Mouse (Mus musculus): ENCODE data around the gene Mef2c.

The Mef2c gene

DNA sequence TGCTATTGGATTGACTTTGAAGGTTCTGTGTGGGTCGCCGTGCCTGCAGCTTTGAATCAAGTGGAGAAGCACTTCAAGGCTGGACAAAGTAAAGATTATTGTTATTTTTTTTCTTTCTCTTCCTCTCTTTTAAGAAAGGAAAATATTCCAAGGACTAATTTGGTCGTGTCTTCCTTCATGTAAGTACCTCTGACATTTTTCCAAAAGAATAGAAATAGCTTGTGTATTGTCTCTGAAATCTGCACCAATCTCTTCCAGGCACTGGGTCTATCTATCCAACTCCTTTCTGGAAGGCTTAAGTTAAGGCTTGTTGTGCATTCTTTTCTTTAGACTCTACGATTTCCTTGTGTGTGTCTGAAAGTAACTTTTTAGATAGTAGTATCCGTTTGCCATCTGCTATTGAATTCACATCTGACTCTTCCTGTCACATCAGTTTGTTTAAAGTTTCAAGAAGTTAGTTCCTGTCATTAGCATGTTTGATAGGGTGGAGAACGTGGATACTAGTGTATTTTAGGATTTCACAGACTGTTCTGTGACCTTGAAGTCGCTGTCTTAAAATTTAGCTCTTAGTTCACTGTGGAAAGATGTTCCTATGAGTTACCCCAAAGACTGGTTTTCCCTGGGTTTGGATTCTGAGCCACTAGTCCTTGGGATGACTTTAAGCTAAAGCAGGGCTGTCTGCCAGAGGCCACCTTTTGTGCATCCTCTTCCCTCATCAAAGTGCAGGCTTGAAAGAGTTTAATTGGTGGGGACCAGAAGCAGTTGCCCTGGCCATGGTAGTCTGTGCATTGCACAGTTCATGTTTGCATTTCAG lies 21.3 kb downstream of the Mef2c start:
- DNase-seq (ENCODE audit: low spot score): no peak

DNA sequence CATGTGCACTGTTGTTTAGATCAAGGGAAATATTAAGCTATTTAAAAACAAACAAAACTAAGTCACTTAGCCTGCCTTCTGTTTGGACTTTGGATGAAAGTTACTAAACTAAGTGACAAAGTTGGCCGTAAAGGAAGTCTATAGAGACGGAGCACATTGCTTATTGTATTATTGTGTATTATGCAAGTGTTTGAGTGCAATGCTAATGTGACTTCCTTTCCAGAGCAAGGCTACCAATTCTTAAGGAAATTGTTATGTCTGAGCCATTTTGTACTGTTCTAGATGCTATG lies 21.8 kb downstream of the Mef2c start:
- DNase-seq (ENCODE audit: low spot score): no peak

DNA sequence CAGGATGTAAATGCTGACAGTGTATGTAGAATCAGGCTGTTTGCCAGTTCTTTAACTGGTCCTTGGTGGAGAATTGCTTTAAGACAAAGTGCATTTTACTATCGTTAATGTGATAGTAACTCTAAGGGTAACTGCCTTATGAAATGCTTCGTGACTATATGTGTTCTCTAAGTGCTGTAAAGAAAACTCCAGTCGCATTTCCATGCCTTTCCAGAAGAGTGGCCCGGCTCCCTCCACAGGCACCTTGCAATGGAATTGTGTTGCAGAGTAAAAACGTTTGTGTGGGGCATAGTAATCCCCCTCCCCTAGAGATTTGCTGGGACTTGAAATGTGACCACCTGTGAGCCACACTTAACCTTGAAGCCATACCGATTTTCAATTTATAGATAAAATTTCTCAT lies 22.2 kb downstream of the Mef2c start:
- DNase-seq (ENCODE audit: low spot score): no peak

DNA sequence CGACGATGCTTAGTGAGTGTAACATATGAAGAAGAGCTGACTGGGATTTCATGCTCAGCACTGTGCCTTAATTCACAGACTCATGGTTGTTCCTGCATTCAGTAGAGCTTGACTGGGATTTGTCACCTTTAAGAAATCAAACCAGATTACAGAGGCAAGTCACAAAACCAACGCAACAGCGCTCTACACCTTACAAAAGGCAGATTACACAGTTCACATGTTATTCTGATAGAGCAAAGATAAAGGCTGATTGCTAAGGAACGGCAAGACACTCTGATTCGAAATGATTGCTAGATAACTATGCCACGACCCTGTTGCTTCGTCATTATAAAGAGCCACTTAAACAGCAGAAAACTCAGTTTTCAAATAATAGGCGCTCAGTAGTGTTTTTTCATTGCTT lies 24.1 kb downstream of the Mef2c start:
- no peak for DNase-seq (ENCODE audit: low spot score)

DNA sequence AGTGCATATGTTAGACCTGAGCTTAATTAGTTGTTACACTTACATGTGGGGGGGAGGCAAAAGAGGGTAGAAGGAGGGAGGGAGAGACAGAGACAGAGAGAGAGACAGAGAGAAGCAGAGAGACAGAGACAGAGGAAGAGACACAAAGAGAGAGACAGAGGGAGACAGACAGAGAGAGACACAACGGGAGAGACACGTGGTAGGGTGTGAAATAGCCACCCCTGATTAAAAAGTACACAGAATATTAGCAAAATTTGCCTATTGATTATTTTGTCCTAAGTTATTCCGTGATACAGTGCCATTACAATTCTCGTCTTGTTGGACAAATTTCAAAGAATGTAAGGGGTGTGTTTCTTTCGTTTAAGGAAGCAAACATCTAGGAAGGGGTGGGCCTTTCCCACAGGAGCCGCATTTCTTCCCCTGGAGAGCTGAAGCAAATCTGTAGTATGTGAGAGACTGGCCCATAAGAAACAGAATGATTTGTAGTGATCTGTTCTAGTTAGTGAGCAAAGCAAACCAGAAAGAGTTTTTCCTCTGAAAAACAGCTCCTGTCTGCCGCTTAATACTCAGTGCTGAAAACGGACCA lies 26.0 kb downstream of the Mef2c start:
- DNase-seq (ENCODE audit: low spot score): no peak

DNA sequence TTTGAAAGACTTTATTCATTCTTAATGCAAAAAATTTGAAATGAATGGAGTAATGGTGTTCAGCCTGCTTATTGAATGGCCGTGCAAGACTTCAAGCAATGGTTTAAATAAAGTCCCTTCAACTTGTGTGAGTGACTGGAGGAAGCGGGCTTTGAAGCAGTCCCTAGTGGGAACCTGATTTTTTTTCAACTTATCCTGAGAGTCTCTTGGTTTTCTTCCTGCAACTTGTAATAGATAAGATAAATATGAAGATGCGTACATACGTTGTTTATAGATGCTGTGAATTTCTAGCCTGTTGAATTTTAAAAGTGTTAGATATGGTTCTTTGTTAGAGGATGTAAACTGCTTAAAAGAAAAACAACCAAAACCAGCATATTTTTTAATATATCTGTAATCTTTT lies 27.1 kb downstream of the Mef2c start:
- no peak for DNase-seq (ENCODE audit: low spot score)

DNA sequence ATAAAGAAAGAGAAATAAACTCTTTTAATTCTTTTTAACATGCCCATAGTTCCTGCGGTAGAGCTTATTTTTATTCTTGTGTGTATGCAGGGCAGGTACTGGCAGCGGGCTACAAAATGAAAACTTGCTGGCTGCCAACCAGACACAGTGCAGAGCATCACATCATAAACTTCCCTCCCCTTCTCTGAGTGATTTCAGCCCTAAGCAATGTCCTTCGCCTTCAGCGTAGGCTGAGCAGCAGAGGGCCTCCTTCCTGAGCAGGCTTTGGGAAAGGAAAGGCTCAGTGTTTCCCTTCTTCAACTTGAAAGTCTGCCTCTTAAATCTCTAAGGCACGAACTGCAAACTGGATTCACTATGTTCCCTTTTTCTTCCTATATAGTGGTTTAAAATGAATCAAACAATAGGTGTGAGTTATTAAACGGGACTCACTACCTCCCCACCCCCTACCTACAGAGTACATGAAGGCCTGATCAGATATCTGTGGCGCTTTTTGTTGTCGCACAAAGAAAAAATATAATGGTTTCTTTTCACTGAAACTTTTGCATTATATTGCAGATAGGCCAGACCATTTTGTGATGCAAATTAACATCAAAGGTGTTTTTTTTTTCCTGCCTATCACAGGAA lies 28.2 kb downstream of the Mef2c start:
- no peak for DNase-seq (ENCODE audit: low spot score)

DNA sequence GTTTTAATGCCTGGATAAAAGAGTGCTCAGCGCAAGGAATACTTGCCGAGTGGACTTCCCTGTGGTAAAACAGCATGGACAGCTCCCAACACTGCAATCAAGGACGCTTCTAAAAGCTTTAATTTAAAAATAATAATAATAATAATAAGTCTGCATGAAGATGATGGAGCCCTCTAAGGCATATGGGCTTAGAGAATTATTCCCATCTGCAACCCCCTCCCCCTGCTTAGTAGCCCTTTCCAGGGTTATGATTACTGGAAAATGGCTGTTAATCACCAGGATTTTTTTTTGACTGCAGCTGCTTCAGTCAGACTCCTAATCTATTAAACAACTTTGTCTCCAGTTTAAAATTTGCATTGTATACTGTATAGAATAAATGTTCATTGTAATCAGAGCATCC lies 32.5 kb downstream of the Mef2c start:
- DNase-seq (ENCODE audit: low spot score): no peak

DNA sequence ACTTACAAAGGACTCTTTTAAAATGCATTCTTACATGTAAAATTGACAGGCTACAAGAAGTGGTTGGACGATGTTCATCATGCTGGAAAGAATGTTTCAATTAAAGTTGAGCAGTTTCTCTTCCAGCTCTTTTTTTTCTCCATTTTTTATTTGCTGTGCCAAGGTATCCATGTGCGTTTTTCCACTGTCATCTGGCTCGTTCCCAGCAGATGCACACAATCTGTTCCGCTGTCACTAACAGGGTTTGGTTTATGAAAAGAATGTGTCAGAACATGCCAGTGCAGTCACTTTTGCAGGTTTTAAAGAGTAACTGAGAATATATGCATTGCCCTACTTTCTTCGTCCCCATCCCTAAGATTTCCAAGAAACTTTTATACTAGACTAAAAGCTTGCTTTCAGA lies 33.3 kb downstream of the Mef2c start:
- no peak for DNase-seq (ENCODE audit: low spot score)

DNA sequence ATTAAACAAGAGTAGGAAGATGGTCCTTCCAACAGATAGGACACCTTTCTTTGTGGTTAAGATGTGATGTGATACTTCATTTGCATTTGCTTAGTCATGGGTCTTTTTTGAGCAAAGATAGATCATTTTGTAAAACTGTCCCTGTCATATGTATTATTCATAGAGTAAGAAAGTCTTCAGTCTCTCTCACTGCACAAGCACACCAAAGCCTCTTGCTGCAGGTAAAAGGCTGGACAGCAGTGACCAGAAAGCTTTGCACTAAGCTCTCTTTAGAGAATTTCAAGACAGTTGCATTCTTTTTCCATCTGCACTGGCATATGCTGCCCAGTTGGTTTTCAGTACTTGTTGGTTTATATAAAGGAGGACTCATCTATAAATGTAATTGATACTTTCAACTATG lies 36.1 kb downstream of the Mef2c start:
- DNase-seq (ENCODE audit: low spot score): no peak

DNA sequence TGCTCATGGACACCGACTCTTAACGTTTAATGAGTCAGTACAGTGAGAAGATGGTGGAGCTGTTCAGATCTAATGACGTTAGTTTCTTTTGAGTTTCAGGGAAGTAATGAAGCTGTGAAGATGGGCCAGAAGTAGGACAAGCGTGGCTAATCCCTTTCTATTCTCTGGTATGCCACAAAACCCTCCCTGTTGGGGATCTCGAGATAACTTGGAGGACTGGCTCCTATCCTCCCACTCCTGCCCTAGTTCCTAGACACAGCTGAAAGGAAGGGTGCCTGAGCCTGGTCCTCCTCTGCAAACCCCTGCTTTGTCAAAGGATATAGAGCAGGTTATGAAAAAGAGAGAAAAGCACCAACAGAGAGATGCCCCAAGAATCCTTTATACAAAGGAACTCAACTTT lies 38.8 kb downstream of the Mef2c start:
- no peak for DNase-seq (ENCODE audit: low spot score)

DNA sequence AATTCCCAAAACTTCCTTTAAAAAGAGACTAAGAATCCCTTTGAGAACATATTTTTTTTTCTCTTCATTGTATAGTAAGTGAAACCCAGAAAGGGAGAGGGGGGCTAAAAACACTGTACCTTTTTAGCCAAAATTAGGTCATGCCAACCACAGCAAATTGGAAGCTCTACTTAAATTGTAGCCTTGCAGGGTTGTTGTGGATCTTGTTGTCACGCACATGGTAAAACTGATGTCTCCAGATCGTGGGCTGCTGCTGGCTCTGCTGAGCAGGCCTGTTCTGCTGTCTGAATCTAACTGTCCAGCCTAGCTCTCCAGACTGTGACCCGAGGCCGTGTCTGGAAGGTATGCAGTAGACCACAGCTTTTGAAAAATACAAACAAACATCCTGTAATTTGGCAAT lies 40.9 kb downstream of the Mef2c start:
- DNase-seq (ENCODE audit: low spot score): no peak

DNA sequence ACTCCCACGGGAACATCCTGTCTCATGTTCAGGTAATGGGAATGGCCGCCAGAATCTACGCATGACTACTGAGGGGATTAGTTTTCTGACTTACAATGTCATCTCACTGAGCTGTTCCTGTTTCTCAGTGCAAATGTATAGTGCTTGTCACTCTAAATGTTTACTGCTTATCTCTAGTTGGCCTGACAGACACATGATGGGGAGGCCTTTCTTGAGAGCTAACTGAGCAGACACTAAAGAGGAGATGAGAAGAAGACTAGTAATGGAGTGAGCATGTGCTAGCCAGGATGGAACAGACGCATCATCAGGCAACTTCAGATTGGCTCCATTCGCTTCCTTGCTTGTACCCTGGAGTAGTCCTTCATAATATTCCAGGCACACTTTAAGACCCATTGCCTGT lies 43.0 kb downstream of the Mef2c start:
- DNase-seq (ENCODE audit: low spot score): no peak

DNA sequence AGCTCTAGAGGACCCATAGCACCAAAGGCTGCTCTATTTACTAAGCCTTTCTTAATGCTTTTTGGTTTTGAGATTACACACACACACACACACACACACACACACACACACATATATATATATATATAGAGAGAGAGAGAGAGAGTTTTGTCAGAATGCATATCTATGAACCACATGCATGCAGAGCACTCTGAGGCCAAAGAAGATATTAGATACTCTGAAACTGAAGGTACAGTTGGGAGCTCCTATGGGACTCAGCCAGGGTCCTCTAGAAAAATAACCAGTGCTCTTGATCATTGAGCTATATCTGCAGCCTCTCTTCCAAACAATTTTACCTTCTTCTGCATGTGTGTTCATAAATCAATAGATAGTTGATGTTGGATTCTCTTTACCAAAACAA lies 47.4 kb downstream of the Mef2c start:
- DNase-seq (ENCODE audit: low spot score): no peak

DNA sequence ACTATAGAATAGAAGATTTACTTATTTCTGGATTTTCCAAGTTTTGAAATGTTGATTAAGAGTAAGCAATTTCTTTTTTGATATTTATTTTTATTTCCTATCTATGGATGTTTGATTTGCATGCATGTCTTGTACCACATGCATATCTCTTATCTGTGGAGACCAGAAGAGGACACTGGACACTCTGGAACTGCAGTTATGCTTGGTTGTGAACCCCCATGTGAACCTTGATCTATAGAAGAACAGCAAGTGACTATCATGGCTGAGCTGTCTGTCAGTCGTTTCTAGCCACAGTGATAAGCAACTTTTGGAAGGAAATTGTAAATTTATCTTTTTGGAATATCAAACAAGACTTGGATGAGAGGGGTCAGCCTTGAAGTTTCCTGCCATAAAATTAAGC lies 48.2 kb downstream of the Mef2c start:
- no peak for DNase-seq (ENCODE audit: low spot score)

DNA sequence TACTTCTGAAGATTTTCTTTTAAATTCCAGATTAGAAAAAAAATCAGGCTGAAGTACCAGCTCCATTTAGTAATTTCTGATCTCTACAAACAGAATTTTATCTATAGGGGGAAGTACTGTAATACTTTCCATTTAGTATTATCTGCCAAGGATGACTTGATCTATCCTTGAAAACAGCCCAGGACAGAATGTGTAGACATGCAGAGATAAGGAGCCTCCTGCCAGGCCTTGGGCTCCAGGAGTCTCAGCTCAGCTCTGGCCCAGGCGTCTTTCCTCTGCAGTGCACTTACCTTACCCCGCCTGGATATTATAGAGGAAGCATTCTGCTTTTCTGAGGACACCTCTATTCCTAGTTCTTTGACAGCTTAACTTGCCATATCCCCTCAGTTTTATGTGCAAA lies 59.4 kb downstream of the Mef2c start:
- no peak for DNase-seq (ENCODE audit: low spot score)

DNA sequence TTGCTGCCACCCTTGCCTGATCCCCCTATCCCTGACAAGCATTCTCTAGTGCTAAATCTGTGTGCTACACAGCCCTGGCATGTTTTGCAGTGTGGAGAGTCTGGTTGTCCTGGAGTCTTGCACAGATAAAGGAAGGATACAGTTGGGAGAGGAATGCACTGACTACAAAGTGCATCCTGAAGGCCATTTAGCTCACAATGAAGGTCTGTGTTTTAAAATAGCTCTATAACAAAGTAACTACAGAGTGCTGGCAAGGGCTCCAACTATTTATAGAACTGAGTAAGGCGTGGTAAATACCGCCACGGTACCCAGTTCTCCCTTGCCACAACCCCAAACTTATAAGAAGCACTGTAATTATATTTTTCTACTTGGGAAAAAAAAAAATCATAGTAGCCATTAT lies 61.9 kb downstream of the Mef2c start:
- DNase-seq (ENCODE audit: low spot score): no peak

DNA sequence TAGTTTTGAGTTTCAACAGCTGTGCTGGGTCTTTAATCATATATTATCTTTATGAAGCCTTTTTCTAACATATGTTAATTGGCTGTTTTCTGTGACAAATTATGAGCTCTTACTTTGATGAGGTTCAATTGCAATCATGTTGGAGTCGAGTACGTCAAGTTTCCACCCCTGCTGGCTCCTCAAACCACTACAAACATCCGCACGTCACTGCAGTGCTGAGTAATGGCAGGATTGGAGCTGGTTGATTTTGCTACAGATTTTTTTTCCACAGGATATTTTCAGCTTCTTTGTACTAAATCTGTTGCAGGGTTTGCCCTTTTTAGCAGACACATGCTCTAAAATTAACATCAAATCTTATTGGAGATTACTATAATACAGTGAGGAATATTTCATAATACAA lies 62.3 kb downstream of the Mef2c start:
- no peak for DNase-seq (ENCODE audit: low spot score)

DNA sequence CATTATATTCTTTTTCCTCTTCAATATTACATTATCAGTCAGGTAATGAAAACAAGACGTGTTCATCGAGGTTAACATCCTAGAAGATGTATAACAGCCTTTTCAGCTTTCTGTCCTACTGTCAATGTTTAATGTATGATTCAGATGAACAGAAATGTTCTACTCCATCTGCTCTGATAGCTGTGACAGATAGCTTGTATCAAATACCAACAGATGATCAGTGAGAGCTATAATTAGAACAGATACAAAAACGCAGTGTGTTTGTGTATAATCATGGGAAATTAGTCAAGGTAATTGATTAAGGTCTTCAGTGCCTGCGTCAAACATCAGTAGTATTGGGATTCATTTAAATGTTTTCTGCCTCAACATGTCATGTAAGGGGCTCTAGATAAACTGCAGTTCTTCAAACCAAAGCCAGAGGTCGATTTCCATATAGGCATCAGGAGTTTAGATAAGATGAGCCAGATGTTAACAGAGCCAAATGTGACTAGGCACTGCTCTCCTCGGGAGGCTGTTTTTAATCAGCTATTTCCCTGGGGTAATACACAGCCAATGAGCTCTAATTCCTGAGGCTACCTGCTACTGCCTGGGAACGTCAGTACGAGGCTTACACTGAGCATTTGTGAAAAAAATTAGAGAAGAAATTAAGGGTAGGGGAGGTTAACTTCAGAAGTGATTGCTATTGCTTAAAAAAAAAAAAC lies 63.1 kb downstream of the Mef2c start:
- no peak for DNase-seq (ENCODE audit: low spot score)

DNA sequence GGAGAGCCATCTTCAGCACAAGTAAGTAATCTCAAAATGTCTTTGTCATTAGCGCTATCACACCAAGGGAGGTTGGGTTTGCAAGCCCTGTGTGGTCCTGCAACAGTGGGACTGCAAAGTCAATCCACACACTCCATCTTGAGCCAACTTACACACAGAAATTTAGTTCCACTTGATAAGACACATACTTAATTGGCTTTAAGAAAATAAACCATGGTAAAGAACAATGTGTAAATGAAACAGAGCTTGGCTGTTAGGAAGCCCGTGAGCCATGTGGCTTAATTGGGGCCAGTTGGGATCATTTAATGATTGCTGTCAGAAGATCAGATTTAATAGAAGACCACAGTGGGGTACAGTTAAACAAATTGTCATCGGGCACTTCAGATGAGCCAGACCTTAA lies 63.8 kb downstream of the Mef2c start:
- no peak for DNase-seq (ENCODE audit: low spot score)

DNA sequence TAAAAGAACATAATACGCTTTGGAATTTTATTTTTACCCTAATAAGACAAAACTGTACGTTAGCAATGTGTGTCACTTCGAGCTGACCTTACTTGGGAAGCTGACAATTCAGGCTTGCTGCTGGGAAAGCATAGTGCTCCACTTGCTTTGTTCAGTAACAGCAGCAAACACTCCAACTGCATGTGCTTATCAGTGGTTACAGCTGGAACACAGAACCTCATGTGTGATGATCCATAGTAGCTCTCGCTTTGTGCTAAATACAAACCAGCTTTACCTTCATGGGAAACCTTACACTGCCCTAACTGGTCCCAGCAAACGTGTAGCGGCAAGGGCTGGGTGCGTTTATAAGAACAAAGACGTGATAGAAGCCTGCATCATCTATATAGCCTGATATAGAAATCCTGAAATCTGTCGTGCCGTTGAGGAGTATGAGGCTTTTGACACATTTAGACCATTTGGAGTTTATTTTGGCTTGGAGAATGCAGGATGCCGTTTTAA lies 65.0 kb downstream of the Mef2c start:
- DNase-seq (ENCODE audit: low spot score): no peak

DNA sequence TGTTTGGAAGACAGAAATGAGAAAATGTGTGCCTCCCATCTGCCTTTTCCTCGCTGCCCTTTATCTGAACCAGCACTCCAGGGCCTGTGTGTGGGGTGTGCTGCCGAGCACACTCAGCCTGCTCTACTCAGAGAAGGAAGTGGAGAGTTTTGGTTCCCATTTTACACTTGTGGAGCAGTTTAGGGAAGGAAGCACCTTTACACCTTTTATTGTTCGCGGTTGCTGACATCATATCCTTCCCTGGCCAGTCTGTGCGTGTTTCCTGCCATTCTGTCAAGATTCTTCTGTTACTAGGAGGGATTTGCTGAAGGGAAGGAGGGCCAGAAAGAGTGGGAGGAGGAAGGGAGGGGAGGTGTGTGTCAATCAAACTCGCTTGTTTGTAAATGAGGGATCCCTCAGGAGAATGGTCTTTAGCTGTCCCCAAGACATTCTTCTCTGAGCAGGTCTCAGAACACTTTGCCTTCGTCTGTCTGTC lies 68.2 kb downstream of the Mef2c start:
- no peak for DNase-seq (ENCODE audit: low spot score)

DNA sequence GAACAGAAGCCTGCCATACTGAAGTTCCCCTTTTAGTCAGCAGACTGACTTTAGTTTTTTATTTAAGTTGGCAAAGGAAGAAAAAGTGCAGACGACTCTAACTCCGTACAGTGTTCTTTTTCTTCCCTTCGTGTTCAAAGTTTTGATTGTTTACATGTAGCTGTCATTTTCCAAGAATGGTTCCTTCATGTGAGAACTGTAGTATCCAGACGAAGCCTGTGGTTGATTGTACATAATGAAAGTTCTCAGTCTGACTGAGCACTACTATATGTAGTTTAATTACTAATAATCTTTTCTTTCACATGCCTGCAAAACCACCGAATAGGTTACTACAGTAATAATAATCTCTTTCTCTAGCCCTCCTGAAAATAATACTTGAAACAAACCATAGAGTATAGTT lies 68.6 kb downstream of the Mef2c start:
- DNase-seq (ENCODE audit: low spot score): no peak

Data from urinary bladder, postnatal 10 days (tissue).